Mouse (Mus musculus) embryonic stem cell, embryonic (primary cell): ENCODE results near the gene Pla2g12b.
"Not testable (repeated sequence)": the region's sequence is repeated elsewhere in the genome, so short reads cannot be mapped to it uniquely, and the experiment has no call there.

ENCODE experiments used
- CTCF ChIA-PET, 4 experiments: fragments of 300-600 bp in 2 of 4; fragments of 350-600 bp in 2 of 4; sonication (Branson Sonifier 250); formaldehyde crosslinking; loops; one replicate each; lab custom pipeline; 2022; ENCODE audit warnings: inconsistent platforms in 2 of 4; lab: Charles Lee
- POLR2A ChIA-PET, 4 experiments: fragments of 300-600 bp in 2 of 4; fragments of 350-600 bp in 2 of 4; sonication (Branson Sonifier 250); formaldehyde crosslinking; loops; one replicate each; lab custom pipeline; 2022; ENCODE audit warnings: antibody characterized with exemption in 4 of 4, inconsistent platforms in 1 of 4; lab: Charles Lee

Pla2g12b gene

GRCm38 (mm10) chr10:59386951-59387350 is 16.5 kb upstream of the Pla2g12b start:
- POLR2A ChIA-PET: interaction anchor here in 2 of 4 experiments (0.8 to 1.4 kb wide), 2 partner anchors 8 to 52 kb away, joined by 3 to 5 read pairs; no protein-coding TSS in a partner anchor
- CTCF ChIA-PET: interaction anchor here in 2 of 4 experiments (1.3 to 2.1 kb wide), 2 partner anchors 8 kb away, joined by 9 read pairs; no protein-coding TSS in a partner anchor

- POLR2A ChIA-PET: interaction anchor here in 3 of 4 experiments (0.6 to 3.0 kb wide), 5 partner anchors 8 to 486 kb away, joined by 3 to 13 read pairs (median 3); partner anchors contain the start of gene P4ha1 (in 1 of the 3)
- CTCF ChIA-PET: interaction anchor here (0.6 to 1.6 kb wide), 4 partner anchors 11 to 1889 kb away, joined by 3 to 6 read pairs (median 4); no protein-coding TSS in a partner anchor
Observed at GRCm38 (mm10) chr10:59389652-59390051, 13.8 kb upstream of the Pla2g12b start.

GRCm38 (mm10) chr10:59391907-59392306 is 11.6 kb upstream of the Pla2g12b start:
- CTCF ChIA-PET: no interaction called here
- POLR2A ChIA-PET: no interaction called here

- POLR2A ChIA-PET: interaction anchor here in 2 of 4 experiments (0.8 to 1.7 kb wide), 2 partner anchors 8 to 58 kb away, joined by 3 to 4 read pairs; partner anchors contain the start of gene Pla2g12b (in 1 of the 2)
- CTCF ChIA-PET: not testable (repeated sequence)
Observed at GRCm38 (mm10) chr10:59395461-59395860, 8.0 kb upstream of the Pla2g12b start, which contains the start of gene Gm10273. TSS of gene Gm10273 (plus strand) at chr10:59395632.

GRCm38 (mm10) chr10:59403793-59404149 is 311 bp downstream of the Pla2g12b start:
- ChIA-PET POLR2A (interaction anchor here in 3 of 4 experiments (0.6 to 1.7 kb wide), 5 partner anchors 9 to 990 kb away, joined by 3 to 6 read pairs (median 5); partner anchors contain the start of genes P4ha1 (in 2 of the 3) and Gm10273 (in 1 of the 3)), CTCF (interaction anchor here in 3 of 4 experiments (0.5 to 0.6 kb wide), 5 partner anchors 25 to 595 kb away, joined by 3 to 6 read pairs (median 3); no protein-coding TSS in a partner anchor)

GRCm38 (mm10) chr10:59408499-59408898 is 5.0 kb downstream of the Pla2g12b start:
- POLR2A ChIA-PET: interaction anchor here in 1 of 4 experiments (0.7 kb wide), 1 partner anchor 545 kb away, joined by 3 read pairs; no protein-coding TSS in a partner anchor
- CTCF ChIA-PET: no interaction called here

- CTCF ChIA-PET: interaction anchor here in 2 of 4 experiments (0.6 to 1.1 kb wide), 3 partner anchors 20 to 455 kb away, joined by 3 to 19 read pairs (median 3); no protein-coding TSS in a partner anchor
Observed at GRCm38 (mm10) chr10:59410264-59410663, 6.8 kb downstream of the Pla2g12b start.

GRCm38 (mm10) chr10:59413711-59414110 is 10.3 kb downstream of the Pla2g12b start:
- ChIA-PET CTCF (interaction anchor here in 2 of 4 experiments (0.7 to 1.3 kb wide), 4 partner anchors 8 to 452 kb away, joined by 3 to 4 read pairs (median 3); no protein-coding TSS in a partner anchor), POLR2A (interaction anchor here in 1 of 4 experiments (0.6 kb wide), 1 partner anchor 585 kb away, joined by 3 read pairs; no protein-coding TSS in a partner anchor)

More at GRCm38 (mm10) chr10:59410264-59410663, 6.8 kb downstream of the Pla2g12b start:
- POLR2A ChIA-PET: interaction anchor here in 2 of 4 experiments (0.6 to 1.4 kb wide), 2 partner anchors 44 to 247 kb away, joined by 5 to 9 read pairs; no protein-coding TSS in a partner anchor

- ChIA-PET POLR2A (interaction anchor here in 1 of 4 experiments (0.5 kb wide), 2 partner anchors 151 to 418 kb away, joined by 5 read pairs; no protein-coding TSS in a partner anchor), CTCF (interaction anchor here in 2 of 4 experiments (0.5 to 1.0 kb wide), 3 partner anchors 10 to 429 kb away, joined by 3 to 6 read pairs (median 4); no protein-coding TSS in a partner anchor)
Observed at GRCm38 (mm10) chr10:59416623-59417022, 13.2 kb downstream of the Pla2g12b start.

- ChIA-PET POLR2A (no interaction called here), CTCF (interaction anchor here in 1 of 4 experiments (0.5 kb wide), 1 partner anchor 108 kb away, joined by 5 read pairs; no protein-coding TSS in a partner anchor)
Observed at GRCm38 (mm10) chr10:59419516-59419915, 16.1 kb downstream of the Pla2g12b start.

- POLR2A ChIA-PET: no interaction called here
- CTCF ChIA-PET: no interaction called here
Observed at GRCm38 (mm10) chr10:59424453-59424852, 21.0 kb downstream of the Pla2g12b start.

- CTCF ChIA-PET: no interaction called here
- POLR2A ChIA-PET: no interaction called here
Observed at GRCm38 (mm10) chr10:59425369-59425768, 21.9 kb downstream of the Pla2g12b start.

- ChIA-PET CTCF (no interaction called here), POLR2A (no interaction called here)
Observed at GRCm38 (mm10) chr10:59426371-59426770, 22.9 kb downstream of the Pla2g12b start.

GRCm38 (mm10) chr10:59429448-59430135 is 26.1 kb downstream of the Pla2g12b start:
- POLR2A ChIA-PET: interaction anchor here in 1 of 4 experiments (0.6 kb wide), 1 partner anchor 22 kb away, joined by 3 read pairs; no protein-coding TSS in a partner anchor
- CTCF ChIA-PET: interaction anchor here in 1 of 4 experiments (0.7 kb wide), 1 partner anchor 20 kb away, joined by 3 read pairs; no protein-coding TSS in a partner anchor

GRCm38 (mm10) chr10:59430701-59431218 is 27.3 kb downstream of the Pla2g12b start:
- POLR2A ChIA-PET: interaction anchor here in 1 of 4 experiments (0.6 kb wide), 1 partner anchor 307 kb away, joined by 4 read pairs; no protein-coding TSS in a partner anchor
- CTCF ChIA-PET: interaction anchor here in 2 of 4 experiments (0.6 to 0.7 kb wide), 2 partner anchors 22 to 164 kb away, joined by 3 read pairs; no protein-coding TSS in a partner anchor

GRCm38 (mm10) chr10:59435746-59436145 is 32.3 kb downstream of the Pla2g12b start:
- CTCF ChIA-PET: interaction anchor here in 1 of 4 experiments (1.0 kb wide), 1 partner anchor 16 kb away, joined by 3 read pairs; no protein-coding TSS in a partner anchor
- POLR2A ChIA-PET: interaction anchor here in 1 of 4 experiments (0.7 kb wide), 1 partner anchor 464 kb away, joined by 3 read pairs; no protein-coding TSS in a partner anchor

- ChIA-PET POLR2A (no interaction called here), CTCF (no interaction called here)
Observed at GRCm38 (mm10) chr10:59438651-59439050, 35.2 kb downstream of the Pla2g12b start.

GRCm38 (mm10) chr10:59439508-59439931 is 36.1 kb downstream of the Pla2g12b start:
- ChIA-PET CTCF (interaction anchor here in 1 of 4 experiments (0.6 kb wide), 1 partner anchor 347 kb away, joined by 4 read pairs; no protein-coding TSS in a partner anchor), POLR2A (interaction anchor here in 2 of 4 experiments (0.5 to 1.5 kb wide), 2 partner anchors 53 to 106 kb away, joined by 3 read pairs; no protein-coding TSS in a partner anchor)
